Mouse (Mus musculus) lung, adult 2 months (tissue): ENCODE results near the gene Klhl26. TPM values are rescaled to one million over a fixed set of nuclear protein-coding genes. Genes with fewer than 3 reads are reported as not detected.
A peak's percentile ranks its signal among the peaks of the same experiment; 100 is the strongest.

Experiments used
- DNase-seq: peaks from one replicate; pipeline ENCODE4 v3.0.0; 2022
- H3K4me1 ChIP-seq: fragments of 200-500 bp; 2 replicates; pipeline ENCODE4 v1.6.1; 2011; ENCODE audit warnings: low read length; ENCODE audit not compliant: control insufficient read depth, insufficient read depth
- H3K4me3 ChIP-seq: fragments of 200-500 bp; replicated peaks from 2 replicates; pipeline ENCODE3; 2011; ENCODE audit warnings: low read depth, mild to moderate bottlenecking, control low read depth, low read length; ENCODE audit errors: extremely low read depth
- CTCF ChIP-seq: fragments of 200-500 bp; IDR thresholded peaks from 2 replicates; pipeline ENCODE4 v1.5.1; 2011; ENCODE audit warnings: mild to moderate bottlenecking, low read length, control low read depth; ENCODE audit not compliant: insufficient read depth
- POLR2A ChIP-seq: fragments of 200-500 bp; IDR thresholded peaks from 2 replicates; pipeline ENCODE4 v1.6.1; 2011; ENCODE audit warnings: low read depth, mild to moderate bottlenecking, control low read depth, low read length, borderline replicate concordance; ENCODE audit errors: extremely low read depth
- WGBS: fragments of 180-500 bp; shearing (Covaris S2); methylation state at CpG from one replicate; pipeline ENCODE4 v1.1.7; 2018; 5-methylcytosine and 5-hydroxymethylcytosine counted together
- polyA plus RNA-seq: library from polyadenylated mRNA; depleted of rRNA; stranded (reverse); fragments of >200 nt; gene quantifications from 2 replicates; pipeline ENCODE4 v1.2.3, GENCODE M21; 2012

Klhl26 gene
- polyA plus RNA-seq, 1 experiment, result 51.3 TPM

GRCm38 (mm10) chr8:70456996-70457395 is 19.8 kb downstream of the Klhl26 start:
- DNase-seq, result no peak
- 74% methylated on average over 1 of the region's 1 CpGs for WGBS
- TF ChIP-seq CTCF (no peak), POLR2A (no peak)
- Histone ChIP-seq H3K4me1 (no peaks in the 10 kb centered on the region), H3K4me3 (no peak overlapping the region)

GRCm38 (mm10) chr8:70453852-70454251 is 22.9 kb downstream of the Klhl26 start:
- Histone ChIP-seq H3K4me3 (no peak overlapping the region), H3K4me1 (no peaks in the 10 kb centered on the region)
- WGBS, result 90% methylated on average over 5 of the region's 5 CpGs
- no peak for TF ChIP-seq CTCF
- TF ChIP-seq POLR2A, result no peak
- DNase-seq, result no peak

GRCm38 (mm10) chr8:70452196-70452966 is 24.4 kb downstream of the Klhl26 start:
- DNase-seq, result no peak

GRCm38 (mm10) chr8:70447639-70448420 is 28.9 kb downstream of the Klhl26 start:
- 51% methylated on average over 19 of the region's 19 CpGs for WGBS
- no peak for DNase-seq

More at GRCm38 (mm10) chr8:70452196-70452966, 24.4 kb downstream of the Klhl26 start:
- no peaks in the 10 kb centered on the region for H3K4me1 ChIP-seq
- no peak for TF ChIP-seq POLR2A
- no peak for TF ChIP-seq CTCF
- 75% methylated on average over 52 of the region's 52 CpGs for WGBS
- H3K4me3 ChIP-seq, result no peak overlapping the region

GRCm38 (mm10) chr8:70445988-70446387 is 30.8 kb downstream of the Klhl26 start:
- WGBS, result 49% methylated on average over 1 of the region's 1 CpGs
- Histone ChIP-seq H3K4me3 (no peak overlapping the region), H3K4me1 (no peaks in the 10 kb centered on the region)
- TF ChIP-seq POLR2A, result no peak
- no peak for TF ChIP-seq CTCF
- DNase-seq, result no peak

More at GRCm38 (mm10) chr8:70447639-70448420, 28.9 kb downstream of the Klhl26 start:
- no peak overlapping the region for H3K4me3 ChIP-seq
- no peaks in the 10 kb centered on the region for H3K4me1 ChIP-seq
- TF ChIP-seq CTCF (no peak), POLR2A (no peak)

- Histone ChIP-seq H3K4me1 (peaks cover 4% of the 10 kb centered on the region; the same call in 1 of the 2 replicates), H3K4me3 (no peak overlapping the region)
- TF ChIP-seq POLR2A (no peak), CTCF (no peak)
- no peak for DNase-seq
- WGBS, result 74% methylated on average over 4 of the region's 4 CpGs
Observed at GRCm38 (mm10) chr8:70443326-70443725, 33.4 kb downstream of the Klhl26 start.

- no peak overlapping the region for H3K4me3 ChIP-seq
- peaks cover 4% of the 10 kb centered on the region; the same call in 1 of the 2 replicates for H3K4me1 ChIP-seq
- 64% methylated on average over 3 of the region's 3 CpGs for WGBS
- DNase-seq, result no peak
- TF ChIP-seq POLR2A, result no peak
Observed at GRCm38 (mm10) chr8:70441565-70441964, 35.2 kb downstream of the Klhl26 start.

GRCm38 (mm10) chr8:70440246-70440645 is 36.5 kb downstream of the Klhl26 start:
- peaks cover 4% of the 10 kb centered on the region; the same call in 1 of the 2 replicates for H3K4me1 ChIP-seq
- no peak overlapping the region for H3K4me3 ChIP-seq
- no peak for DNase-seq
- TF ChIP-seq CTCF (no peak), POLR2A (no peak)
- 40% methylated on average over 3 of the region's 3 CpGs for WGBS

GRCm38 (mm10) chr8:70439848-70440179 is 37.0 kb downstream of the Klhl26 start:
- Histone ChIP-seq H3K4me1 (peaks cover 4% of the 10 kb centered on the region; the same call in 1 of the 2 replicates), H3K4me3 (peak overlapping the region; percentile 65)
- TF ChIP-seq POLR2A, result no peak
- TF ChIP-seq CTCF, result no peak
- DNase-seq, result no peak
- 0% methylated on average over 7 of the region's 7 CpGs for WGBS
